Mouse (Mus musculus): ENCODE measurements around the gene Cntd1. TPM values are rescaled to one million over a fixed set of nuclear protein-coding genes. Genes with fewer than 3 reads are reported as not detected.

The Cntd1 gene
- polyA plus RNA-seq, 1 experiment from 2014 or later = 1.1 TPM

GRCm38 (mm10) chr11:101279193-101279569 is 369 bp downstream of the Cntd1 start:
- H3K27ac ChIP-seq (ENCODE audit: low read length) = peak overlapping the region; percentile 57; the same call in 1 of the 2 replicates

GRCm38 (mm10) chr11:101280837-101281236 is 2.0 kb downstream of the Cntd1 start:
- ATAC-seq = no peak
- Histone ChIP-seq H3K9me3 (ENCODE audit: low read length) (no peaks in the 10 kb centered on the region), H3K4me3 (ENCODE audit: low read depth, low read length) (no peak overlapping the region), H3K27ac (ENCODE audit: low read length) (no peak overlapping the region), H3K4me1 (ENCODE audit: insufficient read depth, low read depth, low read length) (peaks cover 14% of the 10 kb centered on the region; the same call in 1 of the 2 replicates), H3K27me3 (replicated peaks; ENCODE audit: insufficient read depth, low read length) (no peaks in the 10 kb centered on the region), H3K36me3 (ENCODE audit: insufficient read depth, low read length) (no peaks in the 10 kb centered on the region), H3K9ac (replicated peaks; ENCODE audit: low read depth) (no peak overlapping the region), H3K4me2 (replicated peaks; ENCODE audit: low read depth, low read length) (no peak overlapping the region)
- DNase-seq (ENCODE audit: low spot score) = no peak
- 53% methylated on average over 7 of the region's 7 CpGs for WGBS
- no peak for TF ChIP-seq EP300 (IDR thresholded peaks at IDR 0.05)
- TF ChIP-seq CTCF (IDR thresholded peaks at IDR 0.05) = no peak

More at GRCm38 (mm10) chr11:101279193-101279569, 369 bp downstream of the Cntd1 start:
- Histone ChIP-seq H3K36me3 (ENCODE audit: insufficient read depth, low read length) (no peaks in the 10 kb centered on the region), H3K9me3 (ENCODE audit: low read length) (no peaks in the 10 kb centered on the region), H3K4me2 (replicated peaks; ENCODE audit: low read depth, low read length) (peak overlapping the region; percentile 55), H3K4me1 (ENCODE audit: insufficient read depth, low read depth, low read length) (peaks cover 14% of the 10 kb centered on the region; the same call in 1 of the 2 replicates), H3K4me3 (ENCODE audit: low read depth, low read length) (peak overlapping the region; percentile 64), H3K9ac (replicated peaks; ENCODE audit: low read depth) (0 out of 2 replicates have a peak overlapping the region, but pooled peaks have one; percentile 19), H3K27me3 (replicated peaks; ENCODE audit: insufficient read depth, low read length) (no peaks in the 10 kb centered on the region)
- no peak for DNase-seq (ENCODE audit: low spot score)
- WGBS = 52% methylated on average over 14 of the region's 14 CpGs
- TF ChIP-seq CTCF (IDR thresholded peaks at IDR 0.05) = no peak
- no peak for TF ChIP-seq EP300 (IDR thresholded peaks at IDR 0.05)
- ATAC-seq = peak; percentile 1; the same call in 1 of the 2 replicates

DNA sequence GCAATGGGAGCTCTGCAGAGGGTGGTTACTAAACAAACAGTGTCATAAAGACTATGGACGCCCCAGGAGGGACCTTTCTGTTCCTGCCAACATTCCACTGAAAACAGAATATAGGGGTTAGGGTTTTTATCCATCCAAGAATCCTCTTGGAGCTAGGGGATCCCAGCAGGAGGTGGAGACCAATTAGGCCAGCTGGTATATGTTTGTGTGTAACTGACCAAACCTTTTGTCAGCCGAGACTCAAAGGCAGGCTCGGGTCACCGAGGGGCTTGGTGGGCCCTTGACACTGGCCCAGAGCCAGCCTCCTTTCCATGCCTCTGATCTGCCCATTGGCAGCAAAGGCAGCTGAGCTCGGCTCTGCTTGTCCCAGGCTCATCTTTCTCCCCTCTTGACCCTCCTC is 4.1 kb downstream of the Cntd1 start:
- no peak overlapping the region for H3K27ac ChIP-seq (ENCODE audit: low read length)
- no peaks in the 10 kb centered on the region for H3K36me3 ChIP-seq (ENCODE audit: insufficient read depth, low read length)
- H3K4me3 ChIP-seq (ENCODE audit: low read depth, low read length) = no peak overlapping the region
- H3K4me2 ChIP-seq (replicated peaks; ENCODE audit: low read depth, low read length) = no peak overlapping the region
- peaks cover 6% of the 10 kb centered on the region; the same call in 1 of the 2 replicates for H3K4me1 ChIP-seq (ENCODE audit: insufficient read depth, low read depth, low read length)
- H3K27me3 ChIP-seq (replicated peaks; ENCODE audit: insufficient read depth, low read length) = no peaks in the 10 kb centered on the region
- no peaks in the 10 kb centered on the region for H3K9me3 ChIP-seq (ENCODE audit: low read length)
- 20% methylated on average over 5 of the region's 5 CpGs for WGBS
- DNase-seq (ENCODE audit: low spot score) (no peak), ATAC-seq (no peak)
- no peak for TF ChIP-seq CTCF (IDR thresholded peaks at IDR 0.05)
- no peak for TF ChIP-seq EP300 (IDR thresholded peaks at IDR 0.05)
- no peak overlapping the region for H3K9ac ChIP-seq (replicated peaks; ENCODE audit: low read depth)

- H3K9ac ChIP-seq (replicated peaks; ENCODE audit: low read depth) = no peak overlapping the region
- 62% methylated on average over 4 of the region's 4 CpGs for WGBS
Measured at GRCm38 (mm10) chr11:101283805-101284204, 5.0 kb downstream of the Cntd1 start.

DNA sequence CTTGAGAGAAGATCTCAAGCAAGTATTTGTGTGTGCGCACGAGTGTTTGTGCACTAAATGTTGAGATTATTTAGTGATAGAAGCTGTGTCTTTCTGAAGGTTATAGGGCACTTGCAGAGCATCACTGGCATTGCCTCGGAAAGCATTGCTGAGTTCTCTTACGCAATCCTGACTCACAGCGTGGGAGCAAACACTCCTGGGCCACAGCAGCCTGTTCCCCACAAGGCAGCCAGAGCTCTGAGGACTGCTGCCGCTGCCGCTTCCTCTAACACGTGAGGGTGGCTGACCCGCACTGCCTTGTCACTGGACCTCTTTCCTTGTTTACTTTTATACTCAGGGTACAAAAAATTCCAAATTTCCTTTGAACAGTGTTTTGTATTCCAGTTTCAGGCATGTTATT is 8.5 kb downstream of the Cntd1 start:
- DNase-seq (ENCODE audit: low spot score) (peak; percentile 83), ATAC-seq (peak; percentile 80)
- Histone ChIP-seq H3K9me3 (ENCODE audit: low read length) (no peaks in the 10 kb centered on the region), H3K4me1 (ENCODE audit: insufficient read depth, low read depth, low read length) (no peaks in the 10 kb centered on the region), H3K9ac (replicated peaks; ENCODE audit: low read depth) (no peak overlapping the region), H3K27me3 (replicated peaks; ENCODE audit: insufficient read depth, low read length) (no peaks in the 10 kb centered on the region), H3K4me3 (ENCODE audit: low read depth, low read length) (no peak overlapping the region), H3K36me3 (ENCODE audit: insufficient read depth, low read length) (peaks cover 22% of the 10 kb centered on the region), H3K27ac (ENCODE audit: low read length) (no peak overlapping the region), H3K4me2 (replicated peaks; ENCODE audit: low read depth, low read length) (no peak overlapping the region)
- WGBS = 46% methylated on average over 9 of the region's 9 CpGs
- no peak; the same call in 1 of the 2 replicates for TF ChIP-seq EP300 (IDR thresholded peaks at IDR 0.05)
- TF ChIP-seq CTCF (IDR thresholded peaks at IDR 0.05) = no peak

More at GRCm38 (mm10) chr11:101283805-101284204, 5.0 kb downstream of the Cntd1 start:
- H3K36me3 ChIP-seq (ENCODE audit: insufficient read depth, low read length) = no peaks in the 10 kb centered on the region
- H3K4me2 ChIP-seq (replicated peaks; ENCODE audit: low read depth, low read length) = no peak overlapping the region
- no peak for TF ChIP-seq EP300 (IDR thresholded peaks at IDR 0.05)
- TF ChIP-seq CTCF (IDR thresholded peaks at IDR 0.05) = no peak
- ATAC-seq (no peak), DNase-seq (ENCODE audit: low spot score) (peak; percentile 13)
- H3K27me3 ChIP-seq (replicated peaks; ENCODE audit: insufficient read depth, low read length) = no peaks in the 10 kb centered on the region
- no peak overlapping the region for H3K27ac ChIP-seq (ENCODE audit: low read length)
- 0 out of 2 replicates have a peak, but pooled peaks cover 2% of the 10 kb centered on the region for H3K4me1 ChIP-seq (ENCODE audit: insufficient read depth, low read depth, low read length)
- no peaks in the 10 kb centered on the region for H3K9me3 ChIP-seq (ENCODE audit: low read length)
- H3K4me3 ChIP-seq (ENCODE audit: low read depth, low read length) = no peak overlapping the region

DNA sequence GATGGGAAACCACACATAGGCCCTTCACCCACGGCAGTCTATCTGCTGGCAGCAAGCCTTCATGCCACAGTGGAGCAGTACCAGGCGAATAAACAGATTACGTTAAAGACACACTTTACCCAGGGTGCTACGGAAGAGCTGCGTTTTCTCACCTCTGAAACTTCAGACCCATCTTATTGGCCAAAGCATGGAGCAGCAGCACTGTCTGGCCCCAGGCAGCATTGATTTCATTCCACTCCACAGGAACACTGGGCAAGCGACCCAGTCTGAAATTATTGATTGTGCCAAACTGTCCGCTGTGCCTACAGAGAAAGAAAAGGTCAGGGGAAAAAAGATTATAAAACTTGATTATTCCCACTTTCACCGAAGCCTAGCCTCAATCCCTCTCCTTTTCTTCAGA is 12.4 kb downstream of the Cntd1 start:
- Histone ChIP-seq H3K9ac (replicated peaks; ENCODE audit: low read depth) (no peak overlapping the region), H3K4me1 (ENCODE audit: insufficient read depth, low read depth, low read length) (no peaks in the 10 kb centered on the region), H3K4me2 (replicated peaks; ENCODE audit: low read depth, low read length) (no peak overlapping the region), H3K9me3 (ENCODE audit: low read length) (no peaks in the 10 kb centered on the region), H3K27me3 (replicated peaks; ENCODE audit: insufficient read depth, low read length) (no peaks in the 10 kb centered on the region), H3K4me3 (ENCODE audit: low read depth, low read length) (no peak overlapping the region), H3K27ac (ENCODE audit: low read length) (no peak overlapping the region), H3K36me3 (ENCODE audit: insufficient read depth, low read length) (peaks cover 39% of the 10 kb centered on the region)
- 94% methylated on average over 8 of the region's 8 CpGs for WGBS
- TF ChIP-seq CTCF (IDR thresholded peaks at IDR 0.05) (no peak), EP300 (IDR thresholded peaks at IDR 0.05) (no peak)
- ATAC-seq (no peak), DNase-seq (ENCODE audit: low spot score) (no peak)

GRCm38 (mm10) chr11:101295191-101295590 is 16.4 kb downstream of the Cntd1 start:
- H3K36me3 ChIP-seq (ENCODE audit: insufficient read depth, low read length) = peaks cover 45% of the 10 kb centered on the region

More at GRCm38 (mm10) chr11:101295191-101295590, 16.4 kb downstream of the Cntd1 start:
- TF ChIP-seq CTCF (IDR thresholded peaks at IDR 0.05) = no peak
- no peak for TF ChIP-seq EP300 (IDR thresholded peaks at IDR 0.05)
- no peaks in the 10 kb centered on the region for H3K4me1 ChIP-seq (ENCODE audit: insufficient read depth, low read depth, low read length)
- H3K4me2 ChIP-seq (replicated peaks; ENCODE audit: low read depth, low read length) = no peak overlapping the region
- H3K4me3 ChIP-seq (ENCODE audit: low read depth, low read length) = no peak overlapping the region
- DNase-seq (ENCODE audit: low spot score) = no peak
- H3K9me3 ChIP-seq (ENCODE audit: low read length) = no peaks in the 10 kb centered on the region
- no peaks in the 10 kb centered on the region for H3K27me3 ChIP-seq (replicated peaks; ENCODE audit: insufficient read depth, low read length)
- no peak for ATAC-seq
- WGBS = 93% methylated on average over 8 of the region's 8 CpGs
- H3K9ac ChIP-seq (replicated peaks; ENCODE audit: low read depth) = no peak overlapping the region
- H3K27ac ChIP-seq (ENCODE audit: low read length) = no peak overlapping the region

Data from lung, postnatal 0 days (tissue).